Mouse (Mus musculus): Measurements from ENCODE around the gene 4930486L24Rik. TPM values are rescaled to one million over a fixed set of nuclear protein-coding genes. Genes with fewer than 3 reads are reported as not detected.
"Not testable (repeated sequence)": the region's sequence is repeated elsewhere in the genome, so short reads cannot be mapped to it uniquely, and the experiment has no call there.

The 4930486L24Rik gene
- polyA plus RNA-seq (2015; fragmentation: Nextera tagmentation; extraction: Ambion mirVana) = not detected in 2 replicates

DNA sequence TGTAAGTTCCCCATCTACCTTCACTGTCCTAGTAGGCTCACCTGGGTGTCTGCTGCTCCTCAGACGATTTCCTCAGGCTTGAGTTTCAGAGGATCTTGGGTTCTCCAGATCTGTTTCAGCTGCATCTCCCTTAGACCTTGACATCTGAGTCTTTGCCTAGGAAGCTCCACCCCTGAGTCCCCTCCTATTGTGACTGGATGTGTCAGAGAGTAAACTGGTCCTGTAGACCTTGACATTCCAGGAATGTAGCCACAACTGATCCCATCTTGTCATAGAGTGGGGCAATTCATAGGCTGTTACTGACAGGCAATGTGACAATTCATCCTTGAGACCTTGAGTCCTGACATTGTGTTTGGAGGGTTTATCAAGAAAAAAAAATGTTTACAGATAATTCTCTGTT, at the start of gene 4930486L24Rik:
TSS of gene 4930486L24Rik (minus strand) at position 195 of the 400 bp plus-strand sequence.
- Histone ChIP-seq H3K4me3 (ENCODE audit: low read depth, low read length) (no peak within 1 kb of the TSS), H3K9ac (ENCODE audit: low read depth, low read length) (no peak within 1 kb of the TSS), H3K27ac (ENCODE audit: low read length) (no peak within 1 kb of the TSS), H3K4me1 (ENCODE audit: control insufficient read depth, insufficient read depth, low read length) (no peaks in the 10 kb centered on the region), H3K27me3 (ENCODE audit: control insufficient read depth, insufficient read depth, low read depth, low read length) (no peaks in the 10 kb centered on the region), H3K36me3 (ENCODE audit: control insufficient read depth, insufficient read depth, low read length) (no peaks in the 10 kb centered on the region), H3K9me3 (replicated peaks; ENCODE audit: control insufficient read depth, low read length, poor library complexity, severe bottlenecking) (no peaks in the 10 kb centered on the region), H3K4me2 (ENCODE audit: low read length) (no peak within 1 kb of the TSS)
- WGBS = 83% methylated on average over 1 of the region's 1 CpGs
- no peak for ATAC-seq

- not testable (repeated sequence) for H3K9me3 ChIP-seq (replicated peaks; ENCODE audit: control insufficient read depth, low read length, poor library complexity, severe bottlenecking); H3K36me3 ChIP-seq (ENCODE audit: control insufficient read depth, insufficient read depth, low read length); H3K27ac ChIP-seq (ENCODE audit: low read length); H3K9ac ChIP-seq (ENCODE audit: low read depth, low read length); ATAC-seq; H3K4me1 ChIP-seq (ENCODE audit: control insufficient read depth, insufficient read depth, low read length); H3K4me3 ChIP-seq (ENCODE audit: low read depth, low read length); H3K4me2 ChIP-seq (ENCODE audit: low read length); H3K27me3 ChIP-seq (ENCODE audit: control insufficient read depth, insufficient read depth, low read depth, low read length)
- 83% methylated on average over 2 of the region's 2 CpGs for WGBS
Measured at GRCm38 (mm10) chr13:60904780-60905179, 40.5 kb upstream of the 4930486L24Rik start, which contains the start of gene Tpbpb. Tpbpb (minus strand) TSS chr13:60904880.

GRCm38 (mm10) chr13:60897328-60897727, 33.1 kb upstream of the 4930486L24Rik start, which contains the start of gene Ctla2b:
Ctla2b (minus strand) TSS chr13:60897447.
- H3K4me1 ChIP-seq (ENCODE audit: control insufficient read depth, insufficient read depth, low read length) = no peaks in the 10 kb centered on the region
- no peaks in the 10 kb centered on the region; the same call in 1 of the 2 replicates for H3K9me3 ChIP-seq (replicated peaks; ENCODE audit: control insufficient read depth, low read length, poor library complexity, severe bottlenecking)
- H3K36me3 ChIP-seq (ENCODE audit: control insufficient read depth, insufficient read depth, low read length) = no peaks in the 10 kb centered on the region
- ATAC-seq = no peak
- 93% methylated on average over 3 of the region's 3 CpGs for WGBS
- no peak within 1 kb of the TSS for H3K27ac ChIP-seq (ENCODE audit: low read length)
- no peaks in the 10 kb centered on the region for H3K27me3 ChIP-seq (ENCODE audit: control insufficient read depth, insufficient read depth, low read depth, low read length)
- H3K9ac ChIP-seq (ENCODE audit: low read depth, low read length) = no peak within 1 kb of the TSS
- no peak within 1 kb of the TSS for H3K4me3 ChIP-seq (ENCODE audit: low read depth, low read length)
- no peak within 1 kb of the TSS for H3K4me2 ChIP-seq (ENCODE audit: low read length)

GRCm38 (mm10) chr13:60896794-60897193, 32.5 kb upstream of the 4930486L24Rik start, which contains the start of gene Gm49392:
Gm49392 (minus strand) TSS chr13:60896894.
- 86% methylated on average over 7 of the region's 8 CpGs for WGBS
- ATAC-seq; H3K27ac ChIP-seq (ENCODE audit: low read length): not testable (repeated sequence)

DNA sequence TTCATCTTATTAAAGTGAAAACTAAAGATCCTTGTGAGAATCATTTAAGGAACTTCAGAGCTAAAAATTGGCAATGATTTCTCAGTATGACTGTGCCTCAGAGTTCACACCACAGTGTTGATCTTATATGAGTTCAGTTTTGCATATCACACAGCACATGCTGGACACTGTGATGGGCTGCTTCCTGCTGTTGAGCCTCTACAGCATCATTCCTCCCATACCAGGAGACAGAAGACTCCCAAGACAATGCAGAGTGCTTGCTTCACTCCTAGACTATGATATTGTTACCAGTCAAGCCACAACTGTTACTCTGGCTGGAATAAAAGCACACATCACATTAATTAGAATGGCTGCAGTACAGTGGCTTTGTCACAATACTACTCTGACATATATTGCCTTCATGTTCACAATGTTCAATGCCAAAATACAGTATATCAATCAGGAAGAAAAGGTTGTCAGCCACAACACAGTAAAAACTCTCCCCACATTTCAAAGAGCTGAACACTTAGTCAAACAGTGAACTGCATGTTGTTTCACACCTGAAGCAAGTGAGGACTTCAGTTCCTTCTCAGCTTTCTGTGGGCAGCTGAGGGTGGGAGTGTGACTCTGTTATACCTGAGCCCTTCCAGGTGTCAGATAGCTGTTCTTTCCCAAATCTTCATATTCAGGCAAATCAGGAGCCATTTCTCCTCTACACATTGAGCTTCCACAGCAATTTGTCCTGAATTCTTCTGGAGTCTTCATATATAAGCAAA, 31.3 kb upstream of the 4930486L24Rik start:
- Histone ChIP-seq H3K4me1 (ENCODE audit: control insufficient read depth, insufficient read depth, low read length) (no peaks in the 10 kb centered on the region), H3K4me3 (ENCODE audit: low read depth, low read length) (no peak overlapping the region), H3K27me3 (ENCODE audit: control insufficient read depth, insufficient read depth, low read depth, low read length) (no peaks in the 10 kb centered on the region), H3K36me3 (ENCODE audit: control insufficient read depth, insufficient read depth, low read length) (no peaks in the 10 kb centered on the region), H3K9ac (ENCODE audit: low read depth, low read length) (no peak overlapping the region), H3K27ac (ENCODE audit: low read length) (no peak overlapping the region), H3K9me3 (replicated peaks; ENCODE audit: control insufficient read depth, low read length, poor library complexity, severe bottlenecking) (no peaks in the 10 kb centered on the region), H3K4me2 (ENCODE audit: low read length) (no peak overlapping the region)
- no peak for ATAC-seq

More at GRCm38 (mm10) chr13:60896794-60897193, 32.5 kb upstream of the 4930486L24Rik start, which contains the start of gene Gm49392:
- not testable (repeated sequence) for H3K27me3 ChIP-seq (ENCODE audit: control insufficient read depth, insufficient read depth, low read depth, low read length); H3K36me3 ChIP-seq (ENCODE audit: control insufficient read depth, insufficient read depth, low read length); H3K4me1 ChIP-seq (ENCODE audit: control insufficient read depth, insufficient read depth, low read length); H3K9ac ChIP-seq (ENCODE audit: low read depth, low read length); H3K4me2 ChIP-seq (ENCODE audit: low read length); H3K9me3 ChIP-seq (replicated peaks; ENCODE audit: control insufficient read depth, low read length, poor library complexity, severe bottlenecking); H3K4me3 ChIP-seq (ENCODE audit: low read depth, low read length)

DNA sequence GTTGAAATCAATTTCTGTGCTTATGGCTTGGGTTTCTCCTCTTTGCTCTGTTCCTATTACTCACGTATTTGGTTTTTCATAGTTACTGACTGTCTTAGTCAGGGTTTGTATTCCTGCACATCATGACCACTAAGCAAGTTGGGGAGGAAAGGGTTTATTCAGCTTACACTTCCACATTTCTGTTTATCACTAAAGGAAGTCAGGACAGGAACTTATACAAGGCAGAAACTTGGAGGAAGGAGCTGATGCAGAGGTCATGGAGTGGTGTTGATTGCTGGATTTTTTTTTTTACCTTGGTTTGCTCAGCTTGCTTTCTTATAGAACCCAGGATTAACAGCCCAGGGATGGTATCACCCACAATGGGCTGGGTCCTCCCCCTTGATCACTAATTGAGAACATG, 28.0 kb upstream of the 4930486L24Rik start:
- no peak overlapping the region for H3K4me2 ChIP-seq (ENCODE audit: low read length)
- H3K4me3 ChIP-seq (ENCODE audit: low read depth, low read length) = no peak overlapping the region
- 84% methylated on average over 1 of the region's 1 CpGs for WGBS
- no peak overlapping the region for H3K9ac ChIP-seq (ENCODE audit: low read depth, low read length)
- no peaks in the 10 kb centered on the region for H3K4me1 ChIP-seq (ENCODE audit: control insufficient read depth, insufficient read depth, low read length)
- H3K9me3 ChIP-seq (replicated peaks; ENCODE audit: control insufficient read depth, low read length, poor library complexity, severe bottlenecking) = no peaks in the 10 kb centered on the region
- no peak for ATAC-seq
- no peaks in the 10 kb centered on the region for H3K36me3 ChIP-seq (ENCODE audit: control insufficient read depth, insufficient read depth, low read length)
- H3K27ac ChIP-seq (ENCODE audit: low read length) = no peak overlapping the region
- H3K27me3 ChIP-seq (ENCODE audit: control insufficient read depth, insufficient read depth, low read depth, low read length) = no peaks in the 10 kb centered on the region

- Histone ChIP-seq H3K9ac (ENCODE audit: low read depth, low read length) (no peak overlapping the region), H3K4me3 (ENCODE audit: low read depth, low read length) (no peak overlapping the region), H3K4me1 (ENCODE audit: control insufficient read depth, insufficient read depth, low read length) (no peaks in the 10 kb centered on the region), H3K36me3 (ENCODE audit: control insufficient read depth, insufficient read depth, low read length) (no peaks in the 10 kb centered on the region), H3K27me3 (ENCODE audit: control insufficient read depth, insufficient read depth, low read depth, low read length) (no peaks in the 10 kb centered on the region), H3K27ac (ENCODE audit: low read length) (no peak overlapping the region), H3K9me3 (replicated peaks; ENCODE audit: control insufficient read depth, low read length, poor library complexity, severe bottlenecking) (no peaks in the 10 kb centered on the region), H3K4me2 (ENCODE audit: low read length) (no peak overlapping the region)
- WGBS = 82% methylated on average over 4 of the region's 4 CpGs
- ATAC-seq = no peak
Measured at GRCm38 (mm10) chr13:60848241-60849120, 15.8 kb downstream of the 4930486L24Rik start.

DNA sequence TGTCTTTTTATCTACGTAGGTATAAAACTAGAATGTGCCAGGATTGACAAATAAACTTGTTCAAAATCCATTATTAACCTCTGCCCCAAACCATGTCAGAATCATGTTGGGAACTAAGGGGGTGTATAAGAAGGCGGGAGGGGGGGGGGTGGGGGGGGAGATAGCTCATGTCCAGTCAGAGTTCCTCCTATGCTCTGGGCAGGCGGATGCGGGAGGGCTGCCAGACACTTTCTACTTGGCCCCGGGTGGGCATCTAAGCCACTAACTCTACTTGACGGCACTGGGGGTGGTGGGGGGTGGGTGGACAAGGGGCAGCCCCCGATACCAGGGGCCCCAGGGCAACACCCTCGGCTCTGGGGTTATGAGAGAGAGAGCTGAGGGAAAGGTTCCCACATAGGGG, 21.1 kb downstream of the 4930486L24Rik start:
- no peak for ATAC-seq
- 81% methylated on average over 8 of the region's 8 CpGs for WGBS

DNA sequence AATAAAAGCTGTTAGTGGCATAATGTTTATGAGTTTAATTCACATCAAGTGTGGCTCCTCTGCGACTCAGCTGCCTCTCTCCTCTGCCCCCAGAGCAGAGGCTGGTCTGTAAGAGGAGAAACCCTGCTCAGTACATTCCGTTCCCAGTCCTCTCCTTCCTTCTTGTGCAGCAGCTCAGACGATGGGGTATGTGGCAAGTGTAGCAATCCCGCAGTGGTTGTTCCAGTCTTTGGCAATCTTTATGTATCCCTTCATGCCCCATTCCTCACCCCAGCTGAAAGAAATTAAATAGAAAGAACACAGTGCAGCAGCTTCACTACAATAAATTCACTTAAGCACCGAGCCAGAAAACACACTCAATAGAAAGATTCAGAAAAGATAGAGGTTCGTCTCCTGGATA, 21.6 kb downstream of the 4930486L24Rik start:
- no peaks in the 10 kb centered on the region for H3K27me3 ChIP-seq (ENCODE audit: control insufficient read depth, insufficient read depth, low read depth, low read length)
- no peak overlapping the region for H3K27ac ChIP-seq (ENCODE audit: low read length)
- H3K9me3 ChIP-seq (replicated peaks; ENCODE audit: control insufficient read depth, low read length, poor library complexity, severe bottlenecking) = no peaks in the 10 kb centered on the region
- no peak overlapping the region for H3K4me2 ChIP-seq (ENCODE audit: low read length)
- 81% methylated on average over 6 of the region's 6 CpGs for WGBS
- H3K4me3 ChIP-seq (ENCODE audit: low read depth, low read length) = no peak overlapping the region
- H3K9ac ChIP-seq (ENCODE audit: low read depth, low read length) = no peak overlapping the region
- H3K4me1 ChIP-seq (ENCODE audit: control insufficient read depth, insufficient read depth, low read length) = no peaks in the 10 kb centered on the region
- no peak for ATAC-seq
- no peaks in the 10 kb centered on the region for H3K36me3 ChIP-seq (ENCODE audit: control insufficient read depth, insufficient read depth, low read length)

More for the DNA sequence above, 21.1 kb downstream of the 4930486L24Rik start:
- no peaks in the 10 kb centered on the region for H3K4me1 ChIP-seq (ENCODE audit: control insufficient read depth, insufficient read depth, low read length)
- no peak overlapping the region for H3K4me2 ChIP-seq (ENCODE audit: low read length)
- no peaks in the 10 kb centered on the region for H3K36me3 ChIP-seq (ENCODE audit: control insufficient read depth, insufficient read depth, low read length)
- H3K27me3 ChIP-seq (ENCODE audit: control insufficient read depth, insufficient read depth, low read depth, low read length) = no peaks in the 10 kb centered on the region
- H3K9me3 ChIP-seq (replicated peaks; ENCODE audit: control insufficient read depth, low read length, poor library complexity, severe bottlenecking) = no peaks in the 10 kb centered on the region
- no peak overlapping the region for H3K4me3 ChIP-seq (ENCODE audit: low read depth, low read length)
- no peak overlapping the region for H3K27ac ChIP-seq (ENCODE audit: low read length)
- no peak overlapping the region for H3K9ac ChIP-seq (ENCODE audit: low read depth, low read length)
